Mouse (Mus musculus): ENCODE measurements at regions not wholly inside any gene's neighbourhood (a gene's known extent, or its start where the extent isn't known, plus 50 kb on each side); places are given as distances from the start of the nearest gene placed in this dataset.
A peak's percentile ranks its signal among the peaks of the same experiment; 100 is the strongest.

- peak overlapping the region; percentile 96 for H3K27ac ChIP-seq
- no peak for TF ChIP-seq CTCF (conservative IDR thresholded peaks at IDR 0.05)
These were observed 79.8 kb upstream of the Dlx2 start for GRCm38 (mm10) chr2:71626404-71626803.

GRCm38 (mm10) chr2:71627097-71627755, 80.7 kb upstream of the Dlx2 start:
- Histone ChIP-seq H3K4me3 (0 out of 2 replicates have a peak overlapping the region, but pooled peaks have one; percentile 3), H3K27ac (peak overlapping the region; percentile 96)
- TF ChIP-seq CTCF (conservative IDR thresholded peaks at IDR 0.05): no peak
- peak; percentile 42 for DNase-seq (ENCODE audit: low spot score in 2 of 2)

More at GRCm38 (mm10) chr2:71626404-71626803, 79.8 kb upstream of the Dlx2 start:
- H3K4me3 ChIP-seq: no peak overlapping the region
- no peak for DNase-seq (ENCODE audit: low spot score in 2 of 2)

GRCm38 (mm10) chr2:71628821-71629220, 82.3 kb upstream of the Dlx2 start:
- peak overlapping the region; percentile 58 for H3K4me3 ChIP-seq
- no peak for DNase-seq (ENCODE audit: low spot score in 2 of 2)
- peak overlapping the region; percentile 96 for H3K27ac ChIP-seq
- peak; percentile 40 for TF ChIP-seq CTCF (conservative IDR thresholded peaks at IDR 0.05)

GRCm38 (mm10) chr2:71629301-71630142, 83.0 kb upstream of the Dlx2 start:
- Histone ChIP-seq H3K4me3 (peak overlapping the region; percentile 58), H3K27ac (peak overlapping the region; percentile 96)
- no peak for TF ChIP-seq CTCF (conservative IDR thresholded peaks at IDR 0.05)
- peak; percentile 37 to 51 for DNase-seq (ENCODE audit: low spot score in 2 of 2)

GRCm38 (mm10) chr2:71630143-71630463, 83.5 kb upstream of the Dlx2 start:
- H3K27ac ChIP-seq: peak overlapping the region; percentile 96
- no peak for TF ChIP-seq CTCF (conservative IDR thresholded peaks at IDR 0.05)

GRCm38 (mm10) chr2:71633471-71633870, 86.9 kb upstream of the Dlx2 start:
- no peak overlapping the region for H3K27ac ChIP-seq
- no peak for DNase-seq (ENCODE audit: low spot score in 2 of 2)
- TF ChIP-seq CTCF (conservative IDR thresholded peaks at IDR 0.05): no peak
- no peak overlapping the region for H3K4me3 ChIP-seq

More at GRCm38 (mm10) chr2:71630143-71630463, 83.5 kb upstream of the Dlx2 start:
- no peak for DNase-seq (ENCODE audit: low spot score in 2 of 2)
- peak overlapping the region; percentile 58 for H3K4me3 ChIP-seq

- DNase-seq (ENCODE audit: low spot score in 2 of 2): no peak
- Histone ChIP-seq H3K4me3 (no peak overlapping the region), H3K27ac (no peak overlapping the region)
- no peak for TF ChIP-seq CTCF (conservative IDR thresholded peaks at IDR 0.05)
These were observed 87.9 kb upstream of the Dlx2 start for GRCm38 (mm10) chr2:71634471-71634870.

GRCm38 (mm10) chr2:71636134-71636533, 89.6 kb upstream of the Dlx2 start:
- Histone ChIP-seq H3K4me3 (no peak overlapping the region), H3K27ac (peak overlapping the region; percentile 28; the same call in 1 of the 2 replicates)
- TF ChIP-seq CTCF (conservative IDR thresholded peaks at IDR 0.05): no peak
- DNase-seq (ENCODE audit: low spot score in 2 of 2): no peak

GRCm38 (mm10) chr2:71636590-71636989, 90.0 kb upstream of the Dlx2 start:
- no peak for TF ChIP-seq CTCF (conservative IDR thresholded peaks at IDR 0.05)
- Histone ChIP-seq H3K4me3 (no peak overlapping the region), H3K27ac (peak overlapping the region; percentile 28; the same call in 1 of the 2 replicates)
- DNase-seq (ENCODE audit: low spot score in 2 of 2): peak in 1 of 2 experiments; percentile 18

- no peak for TF ChIP-seq CTCF (conservative IDR thresholded peaks at IDR 0.05)
- DNase-seq (ENCODE audit: low spot score in 2 of 2): no peak
- Histone ChIP-seq H3K27ac (no peak overlapping the region), H3K4me3 (no peak overlapping the region)
These were observed 93.7 kb upstream of the Dlx2 start for GRCm38 (mm10) chr2:71640251-71640650.

GRCm38 (mm10) chr2:71644038-71644470, 97.5 kb upstream of the Dlx2 start:
- no peak for DNase-seq (ENCODE audit: low spot score in 2 of 2)
- H3K4me3 ChIP-seq: no peak overlapping the region
- H3K27ac ChIP-seq: 0 out of 2 replicates have a peak overlapping the region, but pooled peaks have one; percentile 36
- no peak for TF ChIP-seq CTCF (conservative IDR thresholded peaks at IDR 0.05)

GRCm38 (mm10) chr2:71647914-71648497, 97.4 kb upstream of the Itga6 start:
- no peak overlapping the region for H3K4me3 ChIP-seq
- H3K27ac ChIP-seq: no peak overlapping the region
- TF ChIP-seq CTCF (conservative IDR thresholded peaks at IDR 0.05): no peak
- no peak for DNase-seq (ENCODE audit: low spot score in 2 of 2)

- peak overlapping the region; percentile 28; the same call in 1 of the 2 replicates for H3K27ac ChIP-seq
- no peak for TF ChIP-seq CTCF (conservative IDR thresholded peaks at IDR 0.05)
- DNase-seq (ENCODE audit: low spot score in 2 of 2): no peak
- no peak overlapping the region for H3K4me3 ChIP-seq
These were observed 93.8 kb upstream of the Itga6 start for GRCm38 (mm10) chr2:71651662-71652061.

Data from layer of hippocampus, adult 2 months (tissue).